Mouse (Mus musculus): ENCODE measurements at regions not wholly inside any gene's neighbourhood (a gene's known extent, or its start where the extent isn't known, plus 50 kb on each side); places are given as distances from the start of the nearest gene placed in this dataset.

- TF ChIP-seq POLR2A (IDR thresholded peaks at IDR 0.05; ENCODE audit: borderline replicate concordance, insufficient read depth, low read length) (no peak), CTCF (IDR thresholded peaks at IDR 0.05; ENCODE audit: borderline replicate concordance, insufficient read depth, low read depth, low read length) (no peak)
These were observed 54.8 kb upstream of the Rph3a start for GRCm38 (mm10) chr5:121064721-121065120.

All from cerebellum, adult 2 months (tissue).